Mouse (Mus musculus) megakaryocyte, embryonic 14.5 days (primary cell): Measurements from ENCODE around the gene Slc43a2.

Experiments
- FLI1 ChIP-seq: IDR thresholded peaks from 2 replicates; pipeline ENCODE4 v1.6.1; 2012; ENCODE audit warnings: low read length, inconsistent platforms, mixed read lengths
- GATA1 ChIP-seq: IDR thresholded peaks from 3 replicates; pipeline ENCODE4 v1.6.1; 2012; ENCODE audit warnings: mixed read lengths, low read length, inconsistent platforms, borderline replicate concordance

DNA sequence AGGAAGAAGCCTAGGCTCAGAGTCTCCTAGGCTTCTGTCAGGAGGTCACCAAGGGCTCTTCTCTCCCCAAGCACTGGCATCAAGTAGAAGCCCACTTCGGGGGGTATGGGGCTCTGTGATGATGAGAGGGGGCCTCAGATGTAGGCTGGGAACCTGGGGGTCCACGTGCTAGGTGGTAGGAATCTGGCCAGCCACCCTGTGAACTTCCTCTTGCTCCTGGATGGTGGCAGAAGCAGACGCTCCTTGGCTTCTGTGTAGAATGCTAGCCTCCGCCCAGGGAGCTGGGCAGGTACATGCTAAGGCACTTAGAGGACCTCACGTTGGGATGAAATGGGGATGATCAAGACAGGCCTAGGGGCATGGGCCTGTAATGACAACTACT is 29.9 kb downstream of the Slc43a2 start:
- TF ChIP-seq GATA1 (no peak), FLI1 (no peak)
